Mouse (Mus musculus): ENCODE results near the gene Pnmal1.
A peak's percentile ranks its signal among the peaks of the same experiment; 100 is the strongest.
"Not testable (repeated sequence)": the region's sequence is repeated elsewhere in the genome, so short reads cannot be mapped to it uniquely, and the experiment has no call there.

Pnmal1 gene

GRCm38 (mm10) chr7:16950861-16951635 lies 8.4 kb upstream of the Pnmal1 start:
- DNase-seq (ENCODE audit: low spot score in 2 of 2): peak; percentile 79 to 84

GRCm38 (mm10) chr7:16953776-16954175 lies 5.7 kb upstream of the Pnmal1 start:
- not testable (repeated sequence) for DNase-seq (ENCODE audit: low spot score in 2 of 2)

- no peak for DNase-seq (ENCODE audit: low spot score in 2 of 2)
These were observed 3.8 kb upstream of the Pnmal1 start for GRCm38 (mm10) chr7:16955712-16956111.

GRCm38 (mm10) chr7:16956410-16957265 lies 2.8 kb upstream of the Pnmal1 start:
- DNase-seq (ENCODE audit: low spot score in 2 of 2): no peak

DNA sequence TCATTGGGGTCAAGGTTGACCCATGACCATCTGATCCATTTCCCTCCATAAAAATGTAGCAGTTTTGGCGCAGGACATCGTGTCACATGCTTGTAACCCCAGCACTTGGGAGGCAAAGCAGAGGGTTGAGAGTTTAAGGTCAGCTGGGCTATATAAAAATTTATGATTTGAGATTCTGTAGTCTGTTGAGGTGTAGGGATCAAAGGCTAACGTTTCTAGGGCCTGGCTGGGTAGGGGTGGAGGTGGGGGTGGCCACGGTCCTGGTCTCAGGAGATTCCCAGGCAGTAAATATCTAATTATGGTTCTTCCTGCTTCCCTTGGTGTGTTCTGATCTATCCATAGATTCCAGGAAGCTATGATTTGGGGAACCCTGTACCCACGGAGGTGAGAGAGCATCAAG lies 2.2 kb downstream of the Pnmal1 start:
- no peak for DNase-seq (ENCODE audit: low spot score in 2 of 2)

DNA sequence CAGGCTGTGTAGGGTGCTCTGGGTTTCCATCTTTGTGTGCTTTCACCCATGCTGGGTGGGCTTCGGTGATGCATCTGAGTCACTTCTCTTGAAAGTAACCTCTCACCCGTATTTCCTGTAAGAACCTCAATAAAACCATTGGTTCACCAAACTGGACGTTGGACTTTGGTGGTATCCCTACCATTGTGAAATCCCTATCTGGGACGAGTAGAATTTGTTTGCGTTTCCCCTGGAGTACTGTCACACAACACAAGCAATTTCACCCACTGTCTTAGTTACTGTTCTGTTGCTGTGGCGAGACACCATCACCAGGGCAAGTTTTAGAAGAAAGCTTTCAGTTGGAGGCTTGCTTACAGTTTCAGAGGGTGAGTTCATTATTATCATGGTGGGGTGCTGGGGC lies 8.9 kb downstream of the Pnmal1 start:
- DNase-seq (ENCODE audit: low spot score in 2 of 2): no peak

- DNase-seq (ENCODE audit: low spot score in 2 of 2): no peak
These were observed 11.7 kb downstream of the Pnmal1 start for GRCm38 (mm10) chr7:16971160-16971559.

DNA sequence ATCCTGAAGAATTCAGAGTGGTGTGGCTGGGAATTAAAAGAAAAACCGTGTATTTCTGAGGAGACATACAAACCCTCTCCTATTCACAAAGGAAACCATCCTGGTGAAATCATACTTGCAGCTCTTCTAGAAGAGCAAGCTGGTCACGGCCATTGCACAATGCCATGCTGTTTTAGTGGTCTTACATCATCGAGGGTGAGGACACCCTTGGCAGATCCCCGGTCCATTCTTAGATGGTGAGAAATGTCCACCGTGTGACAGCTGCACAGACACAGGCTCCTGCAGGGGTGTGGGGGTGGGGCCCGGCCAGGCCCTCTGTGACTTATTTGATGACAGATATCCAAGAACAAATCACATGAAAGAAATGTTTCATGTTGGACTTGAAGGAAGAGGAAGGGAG lies 14.5 kb downstream of the Pnmal1 start:
- no peak for DNase-seq (ENCODE audit: low spot score in 2 of 2)

DNA sequence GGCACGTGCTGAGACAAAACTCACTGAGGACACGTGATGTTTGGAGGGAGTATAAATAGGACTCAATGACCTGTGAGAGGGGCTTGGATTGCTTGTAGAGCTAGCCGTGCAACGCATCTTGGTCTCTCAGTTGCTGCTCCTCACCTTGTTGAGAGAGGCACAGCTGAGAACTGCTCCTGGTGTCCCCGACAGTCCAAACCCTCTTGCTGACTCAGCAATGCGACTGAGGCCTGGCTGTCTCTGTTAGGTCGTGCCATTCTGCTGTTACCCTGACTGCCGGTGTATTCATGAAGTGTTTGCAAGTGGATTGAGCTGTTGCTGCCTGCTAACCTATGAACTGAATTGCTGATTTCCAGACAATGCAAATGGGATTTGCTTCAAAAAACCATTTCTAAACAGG lies 16.8 kb downstream of the Pnmal1 start:
- DNase-seq (ENCODE audit: low spot score in 2 of 2): no peak

DNA sequence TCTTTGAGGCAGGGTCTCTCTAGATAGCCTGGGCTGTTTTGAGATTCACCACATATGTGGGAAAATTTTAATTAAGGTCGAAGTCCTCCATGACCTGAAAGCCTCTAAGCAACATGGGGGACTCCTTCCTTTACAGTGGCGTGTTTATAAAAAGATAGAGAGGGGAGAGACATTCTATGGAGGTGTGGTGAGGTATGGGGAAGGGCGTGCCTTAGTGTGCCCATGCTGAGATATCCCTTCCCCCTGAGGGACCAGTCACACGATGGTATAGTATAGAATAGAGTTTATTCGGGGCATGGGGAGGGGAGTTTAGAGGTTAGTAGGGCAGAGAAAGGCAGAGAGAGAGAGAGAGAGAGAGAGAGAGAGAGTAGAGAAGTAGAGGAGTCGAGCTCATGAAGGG lies 18.7 kb downstream of the Pnmal1 start:
- no peak for DNase-seq (ENCODE audit: low spot score in 2 of 2)

DNA sequence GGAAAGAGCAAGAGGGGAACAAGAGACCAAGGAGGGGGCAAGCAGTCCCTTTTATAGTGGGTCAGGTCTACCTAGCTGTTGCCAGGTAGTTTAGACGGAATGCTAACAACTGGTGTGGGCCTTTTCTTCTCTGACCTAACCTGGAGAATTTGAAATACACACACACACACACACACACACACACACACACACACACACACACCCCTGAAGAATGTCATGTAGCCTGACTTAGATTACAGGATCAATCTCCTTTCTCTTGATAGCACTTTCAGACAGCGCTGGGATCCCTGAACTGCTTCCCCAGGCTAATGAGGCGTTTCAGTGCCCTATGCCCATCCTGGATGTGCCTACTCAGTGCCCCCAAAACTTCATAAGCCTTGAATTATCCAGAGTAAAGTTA lies 19.1 kb downstream of the Pnmal1 start:
- DNase-seq (ENCODE audit: low spot score in 2 of 2): no peak

GRCm38 (mm10) chr7:16980348-16980747 lies 20.9 kb downstream of the Pnmal1 start:
- peak in 1 of 2 experiments; percentile 35 for DNase-seq (ENCODE audit: low spot score in 2 of 2)

DNA sequence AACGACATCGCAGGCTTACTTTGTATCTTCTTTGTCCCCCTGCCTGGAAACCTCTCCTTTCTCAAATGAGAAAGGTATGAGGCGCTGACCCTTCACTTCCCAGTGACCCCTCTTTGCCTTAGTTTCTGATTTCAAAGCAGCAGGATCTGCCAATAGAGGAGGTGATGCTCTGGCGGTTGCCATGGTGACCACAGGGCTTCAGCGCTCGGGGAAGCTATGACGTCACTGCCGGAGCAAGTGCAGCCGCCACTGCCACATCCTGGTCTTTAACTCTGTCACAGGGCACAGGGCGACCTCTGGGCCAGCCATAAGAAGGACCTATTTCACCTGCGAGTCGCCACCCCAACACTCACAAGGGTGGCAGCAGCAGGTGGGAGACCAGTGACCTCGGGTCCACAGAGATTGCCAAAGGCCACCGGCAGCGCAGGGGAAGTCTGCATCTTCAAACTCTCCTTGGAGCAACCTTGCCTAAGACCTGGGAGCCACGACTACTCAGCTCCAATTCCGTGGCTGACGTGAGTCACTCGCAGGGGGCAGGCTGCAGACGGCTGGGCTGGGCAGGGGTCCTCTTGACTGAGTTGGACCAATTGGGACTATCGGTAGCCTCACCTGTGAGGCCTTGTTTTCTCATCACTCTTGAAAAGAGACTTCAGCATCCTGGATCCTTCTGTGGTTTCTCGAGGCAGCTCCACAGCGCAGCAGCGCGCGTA lies 23.5 kb downstream of the Pnmal1 start, which contains the start of gene Gm42372:
TSS of gene Gm42372 (plus strand) at position 228 of the 710 bp plus-strand sequence.
- peak; percentile 88 to 89 for DNase-seq (ENCODE audit: low spot score in 2 of 2)

GRCm38 (mm10) chr7:16987541-16988149 lies 28.2 kb downstream of the Pnmal1 start:
- DNase-seq (ENCODE audit: low spot score in 2 of 2): no peak

DNA sequence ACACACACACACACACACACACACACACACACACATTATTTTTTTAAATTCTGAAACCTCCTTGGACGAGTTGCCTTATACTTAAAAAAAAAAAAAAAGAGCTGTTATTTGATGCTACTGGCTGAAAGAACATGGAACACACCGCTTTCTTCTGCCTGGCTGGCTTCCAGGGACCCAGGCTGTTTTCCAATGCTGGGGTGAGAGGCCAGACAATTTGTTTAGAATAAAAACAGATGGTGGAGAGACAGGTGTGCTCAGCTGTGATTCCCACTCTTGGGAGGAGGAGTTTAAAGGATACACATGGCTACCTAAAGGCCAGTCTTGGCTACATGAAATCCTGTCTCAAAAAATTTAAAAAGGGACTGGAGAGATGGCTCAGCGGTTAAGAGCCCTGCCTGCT lies 28.9 kb downstream of the Pnmal1 start:
- DNase-seq (ENCODE audit: low spot score in 2 of 2): no peak

- DNase-seq (ENCODE audit: low spot score in 2 of 2): no peak
These were observed 30.7 kb downstream of the Pnmal1 start for GRCm38 (mm10) chr7:16990006-16990744.

GRCm38 (mm10) chr7:16991681-16992450 lies 32.4 kb downstream of the Pnmal1 start:
- no peak for DNase-seq (ENCODE audit: low spot score in 2 of 2)

GRCm38 (mm10) chr7:16992451-16992807 lies 33.0 kb downstream of the Pnmal1 start, which contains the start of gene Ccdc8:
TSS of gene Ccdc8 (plus strand) at chr7:16992708.
- DNase-seq (ENCODE audit: low spot score in 2 of 2): no peak

DNA sequence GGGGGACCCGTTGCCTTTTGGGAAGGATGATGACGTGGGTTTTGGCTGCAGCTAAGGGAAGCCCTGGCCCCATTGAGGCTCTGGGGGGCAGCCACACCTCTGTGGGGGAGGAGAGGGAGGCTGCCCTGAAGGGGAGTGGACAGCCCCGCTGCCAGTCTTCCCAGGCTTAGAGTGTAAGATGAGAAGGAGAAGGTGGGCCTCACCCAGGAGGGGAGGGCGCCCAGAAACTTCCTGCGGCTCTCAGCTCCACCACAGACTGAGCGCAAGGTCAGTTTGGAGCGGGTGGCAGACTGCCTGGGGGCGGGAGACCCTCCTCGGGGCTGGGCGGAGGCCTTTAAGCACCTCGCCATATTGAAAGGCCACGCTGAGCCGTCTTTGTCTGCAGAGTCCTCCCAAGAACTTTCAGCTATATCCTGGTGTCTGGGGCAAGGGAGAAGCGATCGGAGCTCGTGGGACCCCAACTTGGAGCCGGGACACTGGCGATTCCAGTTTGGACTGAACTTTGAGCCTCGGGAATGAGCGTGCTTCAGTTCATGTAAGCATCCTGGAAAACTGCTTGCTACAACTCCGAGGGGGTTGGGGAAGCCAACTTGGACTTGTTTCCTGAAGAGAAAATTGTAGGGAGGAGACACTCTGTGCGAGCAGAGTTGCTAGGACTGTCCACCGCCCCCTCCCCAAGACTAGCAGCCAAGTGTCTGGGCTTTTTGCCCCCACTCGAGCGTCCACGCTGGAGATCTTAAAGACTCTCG lies 34.3 kb downstream of the Pnmal1 start:
- peak in 1 of 2 experiments; percentile 62 for DNase-seq (ENCODE audit: low spot score in 2 of 2)
